Mouse (Mus musculus) spleen, postnatal 36 days (tissue): ENCODE results near the gene Ccr4.
A peak's percentile ranks its signal among the peaks of the same experiment; 100 is the strongest.

ENCODE experiments used
- DNase-seq, 2 experiments: peaks; one replicate each; pipeline ENCODE4 v3.0.0; 2022; ENCODE audit warnings: low spot score in 2 of 2, mixed read lengths in 1 of 2

Ccr4 gene

GRCm38 (mm10) chr9:114468701-114469100, 36.0 kb downstream of the Ccr4 start:
- no peak for DNase-seq

- no peak for DNase-seq
These were observed 36.5 kb downstream of the Ccr4 start for GRCm38 (mm10) chr9:114468217-114468616.

GRCm38 (mm10) chr9:114466871-114467270, 37.8 kb downstream of the Ccr4 start:
- DNase-seq: no peak

- DNase-seq: no peak
These were observed 39.3 kb downstream of the Ccr4 start for GRCm38 (mm10) chr9:114465442-114465841.

- no peak for DNase-seq
These were observed 42.1 kb downstream of the Ccr4 start for GRCm38 (mm10) chr9:114462569-114462968.

- DNase-seq: no peak
These were observed 46.3 kb downstream of the Ccr4 start for GRCm38 (mm10) chr9:114458436-114458835.

- DNase-seq: no peak
These were observed 49.3 kb downstream of the Ccr4 start for GRCm38 (mm10) chr9:114455420-114455819.

- DNase-seq: no peak
These were observed 52.3 kb downstream of the Ccr4 start for GRCm38 (mm10) chr9:114452418-114452817.

- DNase-seq: no peak
These were observed 53.1 kb downstream of the Ccr4 start for GRCm38 (mm10) chr9:114451615-114452014.

- no peak for DNase-seq
These were observed 55.5 kb downstream of the Ccr4 start for GRCm38 (mm10) chr9:114449120-114449754.

- no peak for DNase-seq
These were observed 56.0 kb downstream of the Ccr4 start for GRCm38 (mm10) chr9:114448700-114449099.

GRCm38 (mm10) chr9:114446887-114447286, 57.8 kb downstream of the Ccr4 start:
- no peak for DNase-seq

- peak; percentile 25 to 48 for DNase-seq
These were observed 61.4 kb downstream of the Ccr4 start for GRCm38 (mm10) chr9:114443351-114443750.

GRCm38 (mm10) chr9:114442893-114443292, 61.8 kb downstream of the Ccr4 start:
- no peak for DNase-seq

- DNase-seq: no peak
These were observed 62.5 kb downstream of the Ccr4 start for GRCm38 (mm10) chr9:114442225-114442624.

- peak; percentile 9 to 17 for DNase-seq
These were observed 64.2 kb downstream of the Ccr4 start for GRCm38 (mm10) chr9:114440548-114440947.
